Mouse (Mus musculus) lung, postnatal 0 days (tissue): ENCODE measurements around the gene Ccnl1.

ENCODE experiments used
- CTCF ChIP-seq: IDR thresholded peaks from 2 replicates; pipeline ENCODE4 v1.5.1; 2016; ENCODE audit warnings: antibody characterized with exemption, mild to moderate bottlenecking
- EP300 ChIP-seq: IDR thresholded peaks from 2 replicates; pipeline ENCODE4 v1.6.1; 2016; ENCODE audit warnings: antibody characterized with exemption, mild to moderate bottlenecking, control low read depth

DNA sequence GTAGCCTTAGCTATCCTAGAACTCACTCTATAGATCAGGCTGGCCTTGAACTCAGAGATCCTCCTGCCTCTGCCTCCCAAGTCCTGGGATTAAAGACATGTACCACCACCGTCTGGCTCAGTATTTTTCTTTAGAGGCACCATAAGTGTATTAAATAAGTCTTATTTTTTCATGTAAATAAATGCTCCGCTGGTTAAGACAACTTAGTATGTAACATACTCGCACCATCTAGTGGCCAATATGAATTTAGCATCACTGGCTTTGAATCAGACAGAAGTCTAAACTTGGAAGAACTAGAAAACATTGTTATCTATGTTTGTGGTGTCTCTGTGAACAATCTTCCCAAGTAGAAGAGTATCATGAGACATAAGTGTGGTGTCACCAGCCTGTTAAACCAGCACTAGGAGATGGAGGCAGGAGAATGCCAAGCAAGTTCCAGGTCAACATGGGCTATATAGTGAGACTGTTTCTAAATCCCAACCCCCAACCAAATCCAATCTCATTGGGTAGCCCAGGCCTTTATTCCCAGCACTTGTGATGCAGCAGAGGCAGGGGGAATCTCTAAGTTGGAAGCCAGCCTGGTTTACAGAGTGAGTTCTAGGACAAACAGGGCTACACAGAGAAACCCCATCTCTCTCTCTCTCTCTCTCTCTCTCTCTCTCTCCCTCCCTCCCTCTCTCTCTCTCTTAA is 33.1 kb upstream of the Ccnl1 start:
- TF ChIP-seq CTCF, result peak; percentile 85
- no peak for TF ChIP-seq EP300
